Mouse (Mus musculus): ENCODE measurements around the gene Pgm1. TPM values are rescaled to one million over a fixed set of nuclear protein-coding genes. Genes with fewer than 3 reads are reported as not detected.

Gene Pgm1
- polyA plus RNA-seq, 2 experiments, result 26.1 to 53.2 TPM

- H3K4me2 ChIP-seq (ENCODE audit: low read depth), result no peak overlapping the region
- TF ChIP-seq CTCF (IDR thresholded peaks at IDR 0.05; ENCODE audit: low read depth) (no peak), EP300 (IDR thresholded peaks at IDR 0.05; ENCODE audit: low read depth) (no peak)
- no peaks in the 10 kb centered on the region for H3K4me1 ChIP-seq (replicated peaks; ENCODE audit: control insufficient read depth in 2 of 2, insufficient read depth in 2 of 2, low read length in 1 of 2)
- ATAC-seq (ENCODE audit: insufficient read depth), result no peak
- no peak for DNase-seq (ENCODE audit: low read depth in 3 of 3, low spot score in 3 of 3)
- no peak overlapping the region for H3K9ac ChIP-seq (replicated peaks)
- no peaks in the 10 kb centered on the region for H3K27me3 ChIP-seq (ENCODE audit: control insufficient read depth, insufficient read depth, low read length)
- 63% methylated on average over 8 of the region's 8 CpGs for WGBS (ENCODE audit: insufficient replicate concordance)
- H3K36me3 ChIP-seq (replicated peaks; ENCODE audit: control insufficient read depth, insufficient read depth, low read depth), result no peaks in the 10 kb centered on the region
- no peak overlapping the region for H3K27ac ChIP-seq
- H3K4me3 ChIP-seq (ENCODE audit: insufficient read depth in 1 of 2, low read depth in 2 of 2, low read length in 2 of 2), result no peak overlapping the region
- no peaks in the 10 kb centered on the region for H3K9me3 ChIP-seq (ENCODE audit: control insufficient read depth, low read length)
These were observed 83.3 kb downstream of the Pgm1 start for GRCm38 (mm10) chr4:100012361-100013035.

DNA sequence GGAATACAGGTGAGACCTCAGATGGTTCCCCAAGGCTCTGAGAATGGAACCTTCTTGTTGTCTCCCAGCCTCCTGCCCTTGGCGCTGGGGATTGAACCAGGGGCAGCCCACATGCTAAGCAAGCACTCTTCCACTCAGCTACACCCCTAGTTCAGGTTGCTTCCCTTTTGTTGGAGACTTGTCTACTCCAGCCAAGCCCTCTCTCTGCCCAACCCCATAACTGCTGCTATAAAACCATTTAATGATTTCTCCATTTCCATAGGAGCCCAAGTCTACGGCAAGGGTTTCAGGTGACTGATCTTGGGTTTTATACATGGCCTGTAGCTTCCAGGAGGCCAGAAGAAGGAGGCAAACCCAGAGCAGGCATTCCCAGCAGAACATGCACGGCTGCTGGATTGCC, 98.6 kb downstream of the Pgm1 start:
- no peaks in the 10 kb centered on the region for H3K27me3 ChIP-seq (ENCODE audit: control insufficient read depth, insufficient read depth, low read length)
- ATAC-seq (ENCODE audit: insufficient read depth), result no peak
- no peaks in the 10 kb centered on the region for H3K36me3 ChIP-seq (replicated peaks; ENCODE audit: control insufficient read depth, insufficient read depth, low read depth)
- H3K27ac ChIP-seq, result no peak overlapping the region
- no peak overlapping the region for H3K4me2 ChIP-seq (ENCODE audit: low read depth)
- DNase-seq (ENCODE audit: low read depth in 3 of 3, low spot score in 3 of 3), result no peak
- no peak for TF ChIP-seq CTCF (IDR thresholded peaks at IDR 0.05; ENCODE audit: low read depth)
- no peaks in the 10 kb centered on the region for H3K9me3 ChIP-seq (ENCODE audit: control insufficient read depth, low read length)
- H3K9ac ChIP-seq (replicated peaks), result no peak overlapping the region
- H3K4me3 ChIP-seq (ENCODE audit: insufficient read depth in 1 of 2, low read depth in 2 of 2, low read length in 2 of 2), result no peak overlapping the region
- 40% methylated on average over 3 of the region's 3 CpGs for WGBS (ENCODE audit: insufficient replicate concordance)
- no peaks in the 10 kb centered on the region for H3K4me1 ChIP-seq (replicated peaks; ENCODE audit: control insufficient read depth in 2 of 2, insufficient read depth in 2 of 2, low read length in 1 of 2)

- DNase-seq (ENCODE audit: low read depth in 3 of 3, low spot score in 3 of 3), result peak in 1 of 3 experiments; percentile 16
- Histone ChIP-seq H3K27me3 (ENCODE audit: control insufficient read depth, insufficient read depth, low read length) (no peaks in the 10 kb centered on the region), H3K36me3 (replicated peaks; ENCODE audit: control insufficient read depth, insufficient read depth, low read depth) (no peaks in the 10 kb centered on the region), H3K4me1 (replicated peaks; ENCODE audit: control insufficient read depth in 2 of 2, insufficient read depth in 2 of 2, low read length in 1 of 2) (no peaks in the 10 kb centered on the region), H3K4me3 (ENCODE audit: insufficient read depth in 1 of 2, low read depth in 2 of 2, low read length in 2 of 2) (no peak overlapping the region), H3K27ac (no peak overlapping the region), H3K9me3 (ENCODE audit: control insufficient read depth, low read length) (no peaks in the 10 kb centered on the region), H3K4me2 (ENCODE audit: low read depth) (no peak overlapping the region), H3K9ac (replicated peaks) (no peak overlapping the region)
- WGBS (ENCODE audit: insufficient replicate concordance), result 8% methylated on average over 3 of the region's 3 CpGs
- ATAC-seq (ENCODE audit: insufficient read depth), result no peak
- TF ChIP-seq EP300 (IDR thresholded peaks at IDR 0.05; ENCODE audit: low read depth) (no peak), CTCF (IDR thresholded peaks at IDR 0.05; ENCODE audit: low read depth) (peak; percentile 62)
These were observed 99.4 kb downstream of the Pgm1 start for GRCm38 (mm10) chr4:100028641-100029040.

GRCm38 (mm10) chr4:100031270-100031669, 102.1 kb downstream of the Pgm1 start:
- no peak for TF ChIP-seq EP300 (IDR thresholded peaks at IDR 0.05; ENCODE audit: low read depth)
- no peak for TF ChIP-seq CTCF (IDR thresholded peaks at IDR 0.05; ENCODE audit: low read depth)
- Histone ChIP-seq H3K4me2 (ENCODE audit: low read depth) (no peak overlapping the region), H3K4me3 (ENCODE audit: insufficient read depth in 1 of 2, low read depth in 2 of 2, low read length in 2 of 2) (no peak overlapping the region), H3K27ac (no peak overlapping the region), H3K36me3 (replicated peaks; ENCODE audit: control insufficient read depth, insufficient read depth, low read depth) (no peaks in the 10 kb centered on the region), H3K9me3 (ENCODE audit: control insufficient read depth, low read length) (no peaks in the 10 kb centered on the region), H3K27me3 (ENCODE audit: control insufficient read depth, insufficient read depth, low read length) (no peaks in the 10 kb centered on the region), H3K4me1 (replicated peaks; ENCODE audit: control insufficient read depth in 2 of 2, insufficient read depth in 2 of 2, low read length in 1 of 2) (no peaks in the 10 kb centered on the region), H3K9ac (replicated peaks) (no peak overlapping the region)
- DNase-seq (ENCODE audit: low read depth in 3 of 3, low spot score in 3 of 3) (no peak), ATAC-seq (ENCODE audit: insufficient read depth) (no peak)
- WGBS (ENCODE audit: insufficient replicate concordance), result 46% methylated on average over 6 of the region's 6 CpGs

DNA sequence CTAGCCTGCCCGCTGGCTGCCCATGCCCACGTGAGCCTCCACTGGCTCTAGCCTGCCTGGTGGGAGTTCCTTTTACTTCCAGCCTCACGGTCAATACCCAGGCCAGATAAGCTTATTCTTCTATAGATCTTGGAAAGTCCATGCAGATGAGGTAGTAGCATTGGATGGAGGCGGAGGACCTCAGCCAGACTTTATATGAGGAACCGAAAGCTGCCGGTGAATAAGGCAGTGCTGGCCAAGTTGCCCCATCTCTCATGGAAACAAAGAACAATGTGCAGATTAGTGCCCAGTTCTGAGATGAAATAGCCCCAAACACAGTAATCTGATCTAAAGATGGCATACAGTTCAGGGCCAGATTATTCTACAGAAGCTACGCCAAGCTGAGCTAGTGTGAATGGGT, 103.4 kb downstream of the Pgm1 start:
- Histone ChIP-seq H3K4me1 (replicated peaks; ENCODE audit: control insufficient read depth in 2 of 2, insufficient read depth in 2 of 2, low read length in 1 of 2) (no peaks in the 10 kb centered on the region), H3K9ac (replicated peaks) (no peak overlapping the region), H3K9me3 (ENCODE audit: control insufficient read depth, low read length) (no peaks in the 10 kb centered on the region), H3K36me3 (replicated peaks; ENCODE audit: control insufficient read depth, insufficient read depth, low read depth) (no peaks in the 10 kb centered on the region), H3K4me2 (ENCODE audit: low read depth) (no peak overlapping the region), H3K4me3 (ENCODE audit: insufficient read depth in 1 of 2, low read depth in 2 of 2, low read length in 2 of 2) (no peak overlapping the region), H3K27me3 (ENCODE audit: control insufficient read depth, insufficient read depth, low read length) (no peaks in the 10 kb centered on the region), H3K27ac (no peak overlapping the region)
- no peak for DNase-seq (ENCODE audit: low read depth in 3 of 3, low spot score in 3 of 3)
- no peak for TF ChIP-seq EP300 (IDR thresholded peaks at IDR 0.05; ENCODE audit: low read depth)
- no peak for TF ChIP-seq CTCF (IDR thresholded peaks at IDR 0.05; ENCODE audit: low read depth)
- WGBS (ENCODE audit: insufficient replicate concordance), result 77% methylated on average over 7 of the region's 7 CpGs
- ATAC-seq (ENCODE audit: insufficient read depth), result no peak

All from liver, embryonic 14.5 days (tissue).